ENCODE assay signal across 32 mouse cellular contexts in genomic region chr5:150083190-150083589, GRCm38 (mm10). TPM values are rescaled to one million over a fixed set of nuclear protein-coding genes. Genes with fewer than 3 reads are reported as not detected.
DNase-seq lines count a peak whose midpoint lies in the region; ATAC-seq and TF ChIP-seq lines count a peak whose summit lies in the region.
"Had no signal": no experiment of that assay in that cellular context is flagged by ENCODE, and none has a peak within 500 bp of the region (broad histone marks: within the 10 kb centered on the region; RNA-seq: fewer than 3 reads in every experiment).

No protein-coding gene starts in this region.

- no peak for TF ChIP-seq CTCF in lung, embryonic 14.5 days (IDR thresholded peaks at IDR 0.05; ENCODE audit: low read depth)

- H3K4me3 ChIP-seq in lung, embryonic 14.5 days (ENCODE audit: low read depth, low read length): no peak overlapping the region
- no peak overlapping the region for H3K4me3 ChIP-seq in stomach, embryonic 15.5 days (replicated peaks)
- no peak overlapping the region for H3K4me3 ChIP-seq in hindbrain, embryonic 12.5 days
- H3K4me3 ChIP-seq: erythroblast, embryonic 14.5 days; gastrocnemius, adult 2 months; heart, embryonic 12.5 days; limb, embryonic 13.5 days; midbrain, embryonic 10.5 days; midbrain, embryonic 15.5 days; neural tube, embryonic 15.5 days had no signal

- H3K4me2 ChIP-seq in lung, embryonic 14.5 days: no peak overlapping the region
- no peak overlapping the region for H3K4me2 ChIP-seq in stomach, embryonic 15.5 days
- no peak overlapping the region for H3K4me2 ChIP-seq in hindbrain, embryonic 12.5 days (replicated peaks)
- H3K4me2 ChIP-seq: heart, embryonic 12.5 days; hindbrain, embryonic 14.5 days; limb, embryonic 13.5 days; liver, embryonic 11.5 days; midbrain, embryonic 15.5 days; neural tube, embryonic 15.5 days had no signal

- no peaks in the 10 kb centered on the region for H3K27me3 ChIP-seq in lung, embryonic 14.5 days (ENCODE audit: insufficient read depth, low read length)
- no peaks in the 10 kb centered on the region for H3K27me3 ChIP-seq in stomach, embryonic 15.5 days (replicated peaks)
- H3K27me3 ChIP-seq in hindbrain, embryonic 12.5 days: no peaks in the 10 kb centered on the region
- H3K27me3 ChIP-seq: heart, embryonic 12.5 days; limb, embryonic 13.5 days; midbrain, embryonic 15.5 days; neural tube, embryonic 15.5 days had no signal

- peak; percentile 73; the same call in 1 of the 2 replicates for ATAC-seq in lung, embryonic 14.5 days (ENCODE audit: insufficient read depth)
- ATAC-seq in stomach, embryonic 15.5 days (ENCODE audit: insufficient read depth, low FRiP score, low read depth): peak; percentile 90
- no peak for ATAC-seq in hindbrain, embryonic 12.5 days (ENCODE audit: low FRiP score)
- ATAC-seq: forebrain, embryonic 16.5 days; midbrain, embryonic 15.5 days had no signal

- H3K4me1 ChIP-seq in lung, embryonic 14.5 days (ENCODE audit: insufficient read depth): no peaks in the 10 kb centered on the region
- H3K4me1 ChIP-seq in stomach, embryonic 15.5 days: no peaks in the 10 kb centered on the region
- peaks cover 15% of the 10 kb centered on the region for H3K4me1 ChIP-seq in hindbrain, embryonic 12.5 days
- H3K4me1 ChIP-seq: neural tube, embryonic 15.5 days had no signal

- no peaks in the 10 kb centered on the region for H3K9me3 ChIP-seq in lung, embryonic 14.5 days (ENCODE audit: low read depth, low read length)
- H3K9me3 ChIP-seq in stomach, embryonic 15.5 days: no peaks in the 10 kb centered on the region
- H3K9me3 ChIP-seq in hindbrain, embryonic 12.5 days (replicated peaks): 0 out of 2 replicates have a peak, but pooled peaks cover 4% of the 10 kb centered on the region
- H3K9me3 ChIP-seq: limb, embryonic 13.5 days; midbrain, embryonic 10.5 days; midbrain, embryonic 15.5 days; neural tube, embryonic 15.5 days had no signal

- 56% methylated on average over 5 of the region's 5 CpGs for WGBS in lung, embryonic 14.5 days
- WGBS in stomach, embryonic 15.5 days: 55% methylated on average over 5 of the region's 5 CpGs
- WGBS in hindbrain, embryonic 12.5 days: 65% methylated on average over 5 of the region's 5 CpGs

- H3K27ac ChIP-seq in lung, embryonic 14.5 days (ENCODE audit: low read depth): no peak overlapping the region
- no peak overlapping the region for H3K27ac ChIP-seq in stomach, embryonic 15.5 days
- H3K27ac ChIP-seq in hindbrain, embryonic 12.5 days: no peak overlapping the region
- H3K27ac ChIP-seq: gastrocnemius, adult 2 months; hindbrain, embryonic 14.5 days; limb, embryonic 13.5 days; midbrain, embryonic 10.5 days; midbrain, embryonic 15.5 days; neural tube, embryonic 15.5 days had no signal

- no peaks in the 10 kb centered on the region for H3K36me3 ChIP-seq in lung, embryonic 14.5 days (ENCODE audit: insufficient read depth)
- H3K36me3 ChIP-seq in stomach, embryonic 15.5 days: no peaks in the 10 kb centered on the region
- no peaks in the 10 kb centered on the region for H3K36me3 ChIP-seq in hindbrain, embryonic 12.5 days
- H3K36me3 ChIP-seq: G1E; heart, embryonic 12.5 days; limb, embryonic 13.5 days; midbrain, embryonic 10.5 days; midbrain, embryonic 15.5 days; neural tube, embryonic 15.5 days had no signal

- H3K9ac ChIP-seq in lung, embryonic 14.5 days: no peak overlapping the region
- H3K9ac ChIP-seq in stomach, embryonic 15.5 days: no peak overlapping the region
- no peak overlapping the region for H3K9ac ChIP-seq in hindbrain, embryonic 12.5 days
- H3K9ac ChIP-seq: heart, embryonic 12.5 days; hindbrain, embryonic 14.5 days; limb, embryonic 13.5 days; midbrain, embryonic 15.5 days; neural tube, embryonic 15.5 days had no signal

- peak; percentile 46 for DNase-seq in lung, embryonic 14.5 days
- no peak for DNase-seq in lung, postnatal 14 days
- DNase-seq in ES-CJ7 (ENCODE audit: low read depth, low spot score) (peak; percentile 22), ZHBTc4 (ENCODE audit: low read depth, low spot score) (peak; percentile 34)
- no peak for DNase-seq in adrenal gland, adult 18-20 months (ENCODE audit: low spot score in 2 of 2)
- DNase-seq: adrenal gland, adult 2 months; adrenal gland, postnatal 36 days; B cell, adult 2 months; cerebellum, adult 18-20 months; cerebellum, postnatal 10 days; gastrocnemius, adult 2 months; gastrocnemius, postnatal 36 days; heart, adult 18-20 months; heart, postnatal 4 days; kidney, adult 8-10 months; kidney, postnatal 10 days; retina, postnatal 1 day; right cerebral cortex, postnatal 14 days; thymus, adult 18-20 months; thymus, postnatal 25 days had no signal

RNA-seq across cellular contexts. Expression of gene Fry, which starts 35.3 kb away (rescaled TPM):
- polyA plus RNA-seq in lung, embryonic 14.5 days (2014; fragmentation: Nextera tagmentation; extraction: Ambion mirVana): 5.5 and 5.7 TPM in 2 replicates
- 8.6 and 9.7 TPM in 2 replicates for polyA plus RNA-seq in stomach, embryonic 15.5 days (2015; fragmentation: Nextera tagmentation; extraction: Ambion mirVana)
- polyA plus RNA-seq in hindbrain, embryonic 12.5 days (2016; fragmentation: Nextera tagmentation; extraction: Ambion mirVana): 27.9 and 30.1 TPM in 2 replicates
- total RNA-seq in adrenal gland, adult 18-20 months (2021): 10 to 100 TPM; 34.4 to 45.1 TPM

Comparison
In these comparisons a context has a peak if more than half of its experiments do, and no peak if none do; other contexts are left out.
1. DNase-seq: peak in lung, embryonic 14.5 days (single experiment), ES-CJ7 (single experiment) and ZHBTc4 (single experiment); none in lung, postnatal 14 days (single experiment) and adrenal gland, adult 18-20 months (0 of 2).